Mouse (Mus musculus): ENCODE data around the gene Cpsf4l.
A peak's percentile ranks its signal among the peaks of the same experiment; 100 is the strongest.

The Cpsf4l gene

GRCm38 (mm10) chr11:113736848-113737552, 27.2 kb upstream of the Cpsf4l start:
- no peak for DNase-seq (ENCODE audit: low read depth, low spot score)

- DNase-seq (ENCODE audit: low read depth, low spot score): no peak
These were observed 25.3 kb upstream of the Cpsf4l start for GRCm38 (mm10) chr11:113735151-113735550.

GRCm38 (mm10) chr11:113733631-113734364, 24.0 kb upstream of the Cpsf4l start:
- no peak for DNase-seq (ENCODE audit: low read depth, low spot score)

GRCm38 (mm10) chr11:113731945-113732612, 22.3 kb upstream of the Cpsf4l start:
- no peak for DNase-seq (ENCODE audit: low read depth, low spot score)

GRCm38 (mm10) chr11:113730879-113731278, 21.1 kb upstream of the Cpsf4l start:
- DNase-seq (ENCODE audit: low read depth, low spot score): no peak

GRCm38 (mm10) chr11:113729917-113730316, 20.1 kb upstream of the Cpsf4l start:
- DNase-seq (ENCODE audit: low read depth, low spot score): no peak

- DNase-seq (ENCODE audit: low read depth, low spot score): no peak
These were observed 19.4 kb upstream of the Cpsf4l start for GRCm38 (mm10) chr11:113729239-113729638.

- no peak for DNase-seq (ENCODE audit: low read depth, low spot score)
These were observed 18.2 kb upstream of the Cpsf4l start for GRCm38 (mm10) chr11:113727992-113728391.

GRCm38 (mm10) chr11:113726994-113727888, 17.4 kb upstream of the Cpsf4l start:
- no peak for DNase-seq (ENCODE audit: low read depth, low spot score)

GRCm38 (mm10) chr11:113725235-113726048, 15.6 kb upstream of the Cpsf4l start:
- DNase-seq (ENCODE audit: low read depth, low spot score): no peak

- no peak for DNase-seq (ENCODE audit: low read depth, low spot score)
These were observed 12.7 kb upstream of the Cpsf4l start for GRCm38 (mm10) chr11:113722405-113723090.

- no peak for DNase-seq (ENCODE audit: low read depth, low spot score)
These were observed 8.1 kb upstream of the Cpsf4l start for GRCm38 (mm10) chr11:113717767-113718424.

GRCm38 (mm10) chr11:113716132-113716531, 6.3 kb upstream of the Cpsf4l start:
- DNase-seq (ENCODE audit: low read depth, low spot score): no peak

- DNase-seq (ENCODE audit: low read depth, low spot score): no peak
These were observed 5.4 kb upstream of the Cpsf4l start for GRCm38 (mm10) chr11:113715078-113715674.

- no peak for DNase-seq (ENCODE audit: low read depth, low spot score)
These were observed 1.2 kb upstream of the Cpsf4l start for GRCm38 (mm10) chr11:113711061-113711460.

- DNase-seq (ENCODE audit: low read depth, low spot score): peak; percentile 84
These were observed 500 bp upstream of the Cpsf4l start for GRCm38 (mm10) chr11:113710257-113710777.

GRCm38 (mm10) chr11:113709272-113709671, 545 bp downstream of the Cpsf4l start:
- no peak for DNase-seq (ENCODE audit: low read depth, low spot score)

- no peak for DNase-seq (ENCODE audit: low read depth, low spot score)
These were observed 1.1 kb downstream of the Cpsf4l start for GRCm38 (mm10) chr11:113708629-113709213.
